Mouse (Mus musculus): ENCODE results near the gene Fbxo48. TPM values are rescaled to one million over a fixed set of nuclear protein-coding genes. Genes with fewer than 3 reads are reported as not detected.

Fbxo48 gene
- polyA plus RNA-seq, 1 experiment from 2014 or later, result 2.2 TPM

DNA sequence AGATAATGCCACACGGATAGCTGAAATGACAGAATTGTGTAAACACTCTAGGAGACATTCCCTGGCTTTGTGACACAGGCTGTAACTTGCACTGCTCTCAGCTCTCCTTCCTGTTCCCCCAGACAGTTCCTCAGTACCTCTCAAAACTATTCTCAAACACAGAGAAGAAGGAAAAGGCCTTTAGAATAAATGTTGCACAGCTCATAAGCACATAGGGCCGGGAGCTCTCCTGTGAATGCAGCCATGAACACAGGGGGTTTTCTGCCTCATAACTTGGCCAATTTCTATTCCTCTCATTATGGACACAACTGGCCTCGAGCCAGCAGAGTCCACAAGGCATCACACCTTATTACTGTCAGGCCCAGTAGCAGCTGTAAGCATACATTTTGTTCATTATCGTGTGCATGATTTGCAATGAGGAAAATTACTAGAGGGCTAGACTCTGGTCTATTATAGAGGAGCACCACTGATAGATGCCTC lies 9.2 kb upstream of the Fbxo48 start:
- Histone ChIP-seq H3K4me1 (peaks cover 10% of the 10 kb centered on the region), H3K9me3 (no peaks in the 10 kb centered on the region), H3K4me2 (no peak overlapping the region), H3K4me3 (no peak overlapping the region), H3K27me3 (no peaks in the 10 kb centered on the region), H3K9ac (no peak overlapping the region), H3K36me3 (no peaks in the 10 kb centered on the region), H3K27ac (no peak overlapping the region)
- no peak for ATAC-seq (ENCODE audit: insufficient number of reproducible peaks, insufficient read depth, low FRiP score, low TSS enrichment, low read depth)
- WGBS, result 70% methylated on average over 4 of the region's 4 CpGs

DNA sequence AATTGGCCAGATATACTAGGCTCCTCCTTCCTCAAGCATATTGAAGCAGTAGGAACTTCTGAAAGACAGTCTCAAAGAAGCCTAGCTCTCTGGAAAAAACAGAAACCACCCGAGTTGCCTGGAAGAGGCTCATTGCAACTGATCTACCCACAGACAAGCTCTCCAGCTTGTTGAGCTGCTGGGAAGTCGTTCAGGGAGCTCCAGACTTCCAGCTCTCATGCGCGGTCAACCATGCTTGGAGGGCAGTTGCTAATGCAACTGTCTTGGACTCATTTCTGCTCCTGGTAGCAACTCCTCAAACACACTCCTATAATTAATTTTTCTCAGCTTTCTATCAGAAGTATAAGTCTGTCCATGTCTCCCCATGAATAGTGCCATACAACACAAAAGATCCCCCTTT lies 8.2 kb upstream of the Fbxo48 start:
- Histone ChIP-seq H3K36me3 (no peaks in the 10 kb centered on the region), H3K4me3 (no peak overlapping the region), H3K27ac (no peak overlapping the region), H3K9me3 (no peaks in the 10 kb centered on the region), H3K4me1 (peaks cover 10% of the 10 kb centered on the region), H3K9ac (no peak overlapping the region), H3K27me3 (no peaks in the 10 kb centered on the region), H3K4me2 (no peak overlapping the region)
- no peak for ATAC-seq (ENCODE audit: insufficient number of reproducible peaks, insufficient read depth, low FRiP score, low TSS enrichment, low read depth)
- 89% methylated on average over 4 of the region's 4 CpGs for WGBS

DNA sequence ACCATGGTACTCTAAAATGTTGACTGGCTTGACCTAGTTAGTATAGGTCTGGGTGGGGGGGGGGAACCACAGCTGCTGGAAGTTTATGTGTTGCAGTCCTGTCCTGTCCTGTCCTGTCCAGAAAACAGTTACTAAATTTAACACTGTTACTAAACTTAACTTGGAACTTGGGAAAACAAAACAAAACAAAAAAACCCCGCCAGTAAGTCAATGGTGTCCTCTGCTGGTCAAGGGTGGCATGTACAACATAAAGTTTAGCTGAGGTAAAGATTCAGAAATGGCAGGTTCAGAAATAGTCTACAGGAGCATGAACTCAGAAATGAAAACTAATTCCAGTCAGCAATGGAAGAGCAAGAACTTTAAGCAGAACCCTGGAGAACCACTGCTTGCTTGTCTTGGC lies 2.4 kb upstream of the Fbxo48 start:
- Histone ChIP-seq H3K4me3 (no peak overlapping the region), H3K27ac (no peak overlapping the region), H3K4me2 (no peak overlapping the region), H3K9me3 (no peaks in the 10 kb centered on the region), H3K36me3 (no peaks in the 10 kb centered on the region), H3K4me1 (peaks cover 16% of the 10 kb centered on the region), H3K27me3 (no peaks in the 10 kb centered on the region), H3K9ac (no peak overlapping the region)
- ATAC-seq (ENCODE audit: insufficient number of reproducible peaks, insufficient read depth, low FRiP score, low TSS enrichment, low read depth), result no peak
- WGBS, result 27% methylated on average over 1 of the region's 1 CpGs

DNA sequence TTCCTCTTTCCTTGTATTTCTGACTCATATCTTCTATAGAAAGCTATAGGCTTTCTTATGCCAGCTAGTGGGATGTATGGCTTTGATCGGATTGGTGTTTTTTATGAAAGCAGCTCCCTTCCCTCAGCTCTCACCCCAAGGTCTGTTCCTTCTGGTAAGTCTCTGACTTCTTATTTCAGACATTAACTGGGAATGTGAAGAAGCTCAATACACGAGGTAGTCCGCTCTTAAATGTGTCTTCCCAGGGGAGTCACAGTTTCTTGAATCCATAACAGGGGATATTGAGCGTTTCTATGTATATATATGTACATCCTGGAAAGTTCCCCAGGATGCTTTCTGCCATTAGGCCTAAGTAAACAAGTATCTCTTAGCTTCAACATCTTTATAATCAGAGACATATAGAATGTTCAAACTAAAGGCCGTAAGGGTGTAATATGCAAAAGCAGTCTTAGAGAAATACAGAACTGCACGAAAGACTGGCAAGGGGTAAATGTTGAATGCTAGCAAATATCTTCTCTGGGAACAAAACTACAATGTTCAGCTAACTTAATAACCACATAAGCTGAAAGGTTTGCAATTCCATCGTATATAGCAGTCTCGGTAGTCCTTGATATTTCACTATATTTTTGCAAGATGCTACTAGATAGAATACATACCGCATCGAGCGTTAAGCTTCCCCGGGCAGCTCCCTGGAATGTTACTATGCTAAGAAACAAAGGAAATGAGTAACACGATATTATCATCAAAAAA lies 774 bp upstream of the Fbxo48 start:
- Histone ChIP-seq H3K27me3 (no peaks in the 10 kb centered on the region), H3K27ac (peak overlapping the region; percentile 56), H3K36me3 (0 out of 2 replicates have a peak, but pooled peaks cover under 1% of the 10 kb centered on the region), H3K4me2 (peak overlapping the region; percentile 69), H3K9ac (peak overlapping the region; percentile 70), H3K4me1 (peaks cover 16% of the 10 kb centered on the region), H3K4me3 (peak overlapping the region; percentile 60), H3K9me3 (no peaks in the 10 kb centered on the region)
- peak; percentile 8; the same call in 1 of the 2 replicates for ATAC-seq (ENCODE audit: insufficient number of reproducible peaks, insufficient read depth, low FRiP score, low TSS enrichment, low read depth)
- 38% methylated on average over 13 of the region's 13 CpGs for WGBS

DNA sequence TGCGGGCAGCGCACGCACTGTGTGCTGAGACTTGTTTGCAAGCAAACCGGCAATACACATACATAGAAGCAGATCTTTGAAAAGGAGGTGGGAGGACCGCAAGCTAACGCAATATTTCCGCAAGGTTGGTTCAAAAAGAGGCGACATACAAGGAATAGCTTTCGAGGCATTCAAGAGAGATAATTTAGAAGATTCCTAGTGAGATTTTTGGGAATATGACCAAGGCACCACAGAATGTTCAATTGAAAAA lies 511 bp downstream of the Fbxo48 start:
- Histone ChIP-seq H3K4me2 (peak overlapping the region; percentile 69), H3K4me1 (peaks cover 16% of the 10 kb centered on the region), H3K36me3 (peaks cover 6% of the 10 kb centered on the region; the same call in 1 of the 2 replicates), H3K27me3 (no peaks in the 10 kb centered on the region), H3K9me3 (no peaks in the 10 kb centered on the region), H3K9ac (peak overlapping the region; percentile 76), H3K27ac (peak overlapping the region; percentile 63; the same call in 1 of the 2 replicates), H3K4me3 (peak overlapping the region; percentile 60)
- no peak for ATAC-seq (ENCODE audit: insufficient number of reproducible peaks, insufficient read depth, low FRiP score, low TSS enrichment, low read depth)
- 7% methylated on average over 9 of the region's 9 CpGs for WGBS

DNA sequence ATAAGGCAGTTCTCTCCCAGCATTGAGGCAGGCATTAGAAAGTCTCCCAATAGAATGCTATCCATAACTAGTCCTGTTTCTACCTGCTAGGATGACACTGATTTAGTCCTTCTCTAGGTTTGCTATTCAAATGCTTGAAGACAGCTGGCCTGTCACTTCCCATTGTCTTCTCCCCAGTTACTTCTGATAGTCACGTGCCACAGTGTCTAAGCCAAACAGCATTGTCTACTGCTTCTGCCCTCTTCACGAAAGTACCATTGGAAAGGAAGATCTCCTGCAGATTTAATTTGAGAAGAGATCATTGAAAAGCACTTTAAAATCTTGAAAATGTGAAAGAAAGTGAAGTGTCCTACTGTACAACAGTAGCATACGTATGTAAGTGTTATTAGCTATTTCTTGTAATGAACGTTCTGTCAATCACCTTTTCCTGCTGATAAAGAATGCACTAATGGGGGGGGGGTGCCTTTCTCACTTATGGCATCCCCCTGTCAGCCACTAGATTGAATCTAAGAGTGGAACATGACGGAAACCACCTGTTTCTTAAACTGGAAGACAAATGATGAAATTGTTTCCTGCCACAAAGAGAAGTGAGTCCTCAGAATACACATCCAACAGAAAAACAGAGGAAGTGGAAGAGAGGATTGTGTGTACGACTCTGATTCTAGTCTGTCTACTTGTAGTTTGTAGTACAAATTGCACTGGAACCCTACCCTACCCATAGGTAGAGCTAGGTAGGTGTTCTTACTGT lies 5.1 kb downstream of the Fbxo48 start:
- Histone ChIP-seq H3K9me3 (no peaks in the 10 kb centered on the region), H3K27ac (no peak overlapping the region), H3K36me3 (peaks cover 6% of the 10 kb centered on the region; the same call in 1 of the 2 replicates), H3K4me3 (no peak overlapping the region), H3K4me1 (peaks cover 8% of the 10 kb centered on the region), H3K27me3 (no peaks in the 10 kb centered on the region), H3K9ac (no peak overlapping the region), H3K4me2 (no peak overlapping the region)
- 89% methylated on average over 6 of the region's 6 CpGs for WGBS
- no peak for ATAC-seq (ENCODE audit: insufficient number of reproducible peaks, insufficient read depth, low FRiP score, low TSS enrichment, low read depth)

DNA sequence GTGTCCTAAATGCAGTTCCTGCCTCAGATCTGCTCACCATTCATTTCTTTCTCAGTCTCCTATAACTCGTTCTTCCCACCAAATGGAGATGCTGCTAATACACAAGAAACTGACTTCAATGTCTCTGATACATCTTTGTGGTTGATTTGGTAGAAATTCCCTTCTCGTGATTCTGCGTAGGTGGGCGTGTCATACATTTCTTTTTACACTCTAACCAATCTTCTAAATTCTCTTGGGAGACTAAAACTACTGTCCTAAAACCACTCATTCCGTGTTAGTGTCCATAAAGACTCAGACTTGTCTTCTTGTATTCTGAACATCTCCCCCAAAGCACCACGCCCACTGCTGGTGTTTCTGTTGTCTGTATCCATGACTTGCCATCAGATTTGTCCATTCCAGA lies 5.9 kb downstream of the Fbxo48 start:
- Histone ChIP-seq H3K27me3 (no peaks in the 10 kb centered on the region), H3K4me2 (no peak overlapping the region), H3K4me3 (no peak overlapping the region), H3K9me3 (no peaks in the 10 kb centered on the region), H3K36me3 (peaks cover 6% of the 10 kb centered on the region; the same call in 1 of the 2 replicates), H3K9ac (no peak overlapping the region), H3K4me1 (peaks cover 2% of the 10 kb centered on the region), H3K27ac (no peak overlapping the region)
- WGBS, result 91% methylated on average over 6 of the region's 6 CpGs
- no peak for ATAC-seq (ENCODE audit: insufficient number of reproducible peaks, insufficient read depth, low FRiP score, low TSS enrichment, low read depth)

DNA sequence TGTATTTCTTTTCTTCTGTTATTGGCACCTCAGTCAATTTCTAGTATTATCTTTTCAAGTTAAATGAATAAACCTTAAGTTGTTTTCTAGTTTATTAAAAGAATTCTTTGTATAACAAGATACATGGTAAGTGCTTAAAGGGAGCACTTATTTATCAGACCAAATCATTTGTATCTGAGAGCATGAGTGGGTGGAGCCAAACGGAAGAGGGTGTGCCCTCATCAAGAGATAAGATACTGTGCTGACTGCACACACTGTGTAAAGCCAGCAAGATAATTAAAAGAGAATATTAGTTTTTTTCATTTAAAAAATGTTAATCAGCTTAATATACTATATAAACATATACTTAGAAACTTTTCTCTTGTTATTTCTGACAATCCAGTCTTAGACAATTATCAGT lies 7.3 kb downstream of the Fbxo48 start:
- WGBS, result 86% methylated on average over 1 of the region's 1 CpGs
- H3K36me3 ChIP-seq, result peaks cover 6% of the 10 kb centered on the region; the same call in 1 of the 2 replicates
- no peak overlapping the region for H3K27ac ChIP-seq
- H3K4me3 ChIP-seq, result no peak overlapping the region
- H3K9ac ChIP-seq, result no peak overlapping the region
- no peaks in the 10 kb centered on the region for H3K9me3 ChIP-seq
- no peaks in the 10 kb centered on the region for H3K27me3 ChIP-seq
- ATAC-seq (ENCODE audit: insufficient number of reproducible peaks, insufficient read depth, low FRiP score, low TSS enrichment, low read depth), result no peak
- no peaks in the 10 kb centered on the region for H3K4me1 ChIP-seq
- H3K4me2 ChIP-seq, result no peak overlapping the region

DNA sequence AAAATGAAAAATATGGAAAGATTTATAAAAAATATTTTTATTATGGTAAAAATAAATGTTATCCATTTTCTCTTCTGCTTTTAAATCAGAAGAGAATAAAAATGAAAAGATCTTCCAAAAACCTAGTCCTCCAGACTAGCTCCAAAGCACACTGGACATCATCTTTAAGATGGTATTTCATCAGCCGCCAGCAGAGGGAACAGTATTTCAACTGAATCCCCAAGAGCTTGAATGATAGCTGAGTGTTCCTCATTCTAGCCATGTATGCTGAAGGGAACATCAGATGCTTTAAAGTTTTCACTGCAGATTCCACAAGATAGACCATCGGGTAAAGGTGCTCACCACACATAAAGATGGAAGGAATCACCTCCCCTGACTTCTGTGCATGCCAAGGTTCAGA lies 16.6 kb downstream of the Fbxo48 start:
- ATAC-seq (ENCODE audit: insufficient number of reproducible peaks, insufficient read depth, low FRiP score, low TSS enrichment, low read depth), result no peak
- H3K4me3 ChIP-seq, result no peak overlapping the region
- no peak overlapping the region for H3K4me2 ChIP-seq
- 37% methylated on average over 2 of the region's 2 CpGs for WGBS
- no peaks in the 10 kb centered on the region for H3K4me1 ChIP-seq
- H3K36me3 ChIP-seq, result no peaks in the 10 kb centered on the region
- no peak overlapping the region for H3K9ac ChIP-seq
- H3K27ac ChIP-seq, result no peak overlapping the region
- H3K9me3 ChIP-seq, result no peaks in the 10 kb centered on the region
- no peaks in the 10 kb centered on the region for H3K27me3 ChIP-seq

DNA sequence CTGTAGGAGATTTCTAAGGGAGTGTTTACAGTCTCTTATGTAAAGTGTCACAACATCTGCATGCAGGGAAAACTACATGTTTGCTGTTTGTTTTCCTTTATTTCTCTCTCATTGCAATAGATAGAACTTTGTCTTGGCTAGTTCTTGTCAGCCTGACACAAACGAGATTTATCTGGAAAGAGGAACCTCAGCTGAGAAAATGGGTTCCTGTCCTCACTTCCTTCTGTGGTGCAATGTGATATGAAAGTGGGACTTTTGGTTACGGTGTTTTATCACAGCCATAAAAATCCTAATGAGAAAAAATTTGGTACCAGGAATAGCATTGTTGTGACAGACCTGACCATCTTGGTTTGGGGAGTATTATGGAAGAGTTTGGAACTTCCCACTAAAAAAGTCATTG lies 18.5 kb downstream of the Fbxo48 start:
- WGBS, result 73% methylated on average over 2 of the region's 2 CpGs
- no peaks in the 10 kb centered on the region for H3K4me1 ChIP-seq
- no peaks in the 10 kb centered on the region for H3K27me3 ChIP-seq
- H3K4me3 ChIP-seq, result no peak overlapping the region
- no peak overlapping the region for H3K4me2 ChIP-seq
- no peaks in the 10 kb centered on the region for H3K9me3 ChIP-seq
- no peak for ATAC-seq (ENCODE audit: insufficient number of reproducible peaks, insufficient read depth, low FRiP score, low TSS enrichment, low read depth)
- H3K36me3 ChIP-seq, result no peaks in the 10 kb centered on the region
- H3K27ac ChIP-seq, result no peak overlapping the region
- H3K9ac ChIP-seq, result no peak overlapping the region

DNA sequence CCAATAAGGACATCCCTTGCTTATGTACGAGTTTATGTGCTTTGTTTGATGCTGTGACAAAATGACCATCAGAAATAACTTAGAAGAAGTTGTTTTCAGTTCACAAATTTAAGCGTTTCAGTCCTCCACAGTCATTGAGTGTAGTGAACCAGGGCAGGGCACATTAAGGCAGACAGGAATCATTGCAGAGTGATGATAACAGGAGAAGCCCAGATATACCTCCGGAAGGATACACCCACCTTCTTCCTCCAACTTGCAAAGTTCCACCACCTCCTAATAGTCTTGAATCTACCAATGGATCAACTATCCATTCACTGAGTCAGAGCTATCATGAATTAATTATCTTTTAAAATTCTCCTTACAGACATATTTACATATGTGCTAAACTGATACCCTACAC lies 20.9 kb downstream of the Fbxo48 start:
- Histone ChIP-seq H3K9ac (no peak overlapping the region), H3K36me3 (no peaks in the 10 kb centered on the region), H3K27ac (no peak overlapping the region), H3K27me3 (no peaks in the 10 kb centered on the region), H3K4me1 (no peaks in the 10 kb centered on the region), H3K4me3 (no peak overlapping the region), H3K4me2 (no peak overlapping the region), H3K9me3 (no peaks in the 10 kb centered on the region)
- 84% methylated on average over 3 of the region's 3 CpGs for WGBS
- ATAC-seq (ENCODE audit: insufficient number of reproducible peaks, insufficient read depth, low FRiP score, low TSS enrichment, low read depth), result no peak

DNA sequence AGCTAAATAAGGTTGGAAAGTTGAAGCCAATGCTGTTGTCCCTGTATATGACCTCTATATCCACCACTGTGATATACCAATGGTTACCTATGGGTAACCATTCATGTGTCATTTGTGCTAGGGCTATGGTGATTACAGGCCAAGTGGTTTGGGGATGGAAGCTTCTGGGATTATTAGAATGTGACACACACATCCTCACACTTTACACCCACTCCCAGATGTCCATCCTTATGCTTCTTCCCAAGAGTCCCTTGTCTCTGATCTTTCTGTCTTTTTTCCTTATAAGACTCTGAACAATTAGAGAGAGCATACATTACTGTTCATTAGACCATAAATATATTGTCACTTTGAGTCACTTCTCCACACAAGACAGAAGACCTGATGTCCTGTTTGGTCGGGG lies 21.9 kb downstream of the Fbxo48 start:
- 78% methylated on average over 1 of the region's 1 CpGs for WGBS
- no peaks in the 10 kb centered on the region for H3K4me1 ChIP-seq
- H3K4me3 ChIP-seq, result no peak overlapping the region
- no peaks in the 10 kb centered on the region for H3K9me3 ChIP-seq
- H3K27ac ChIP-seq, result no peak overlapping the region
- H3K27me3 ChIP-seq, result no peaks in the 10 kb centered on the region
- no peak for ATAC-seq (ENCODE audit: insufficient number of reproducible peaks, insufficient read depth, low FRiP score, low TSS enrichment, low read depth)
- no peak overlapping the region for H3K4me2 ChIP-seq
- no peak overlapping the region for H3K9ac ChIP-seq
- H3K36me3 ChIP-seq, result no peaks in the 10 kb centered on the region
